Mouse (Mus musculus): ENCODE results near the gene Atp11b. TPM values are rescaled to one million over a fixed set of nuclear protein-coding genes. Genes with fewer than 3 reads are reported as not detected.

Gene Atp11b
- total RNA-seq, 2 experiments from 2014 or later = 21.9 to 32.8 TPM

GRCm38 (mm10) chr3:35779748-35780147 is 25.8 kb downstream of the Atp11b start:
- no peak for DNase-seq

- no peak for DNase-seq
These were observed 48.1 kb downstream of the Atp11b start for GRCm38 (mm10) chr3:35802040-35802439.

- DNase-seq = no peak
These were observed 66.0 kb downstream of the Atp11b start for GRCm38 (mm10) chr3:35819887-35820286.

- DNase-seq = no peak
These were observed 68.1 kb downstream of the Atp11b start for GRCm38 (mm10) chr3:35822036-35822435.

- DNase-seq = no peak
These were observed 95.4 kb downstream of the Atp11b start for GRCm38 (mm10) chr3:35849326-35849725.

- no peak for DNase-seq
These were observed 129.4 kb downstream of the Atp11b start for GRCm38 (mm10) chr3:35883267-35883666.

GRCm38 (mm10) chr3:35889531-35889930 is 135.6 kb downstream of the Atp11b start:
- no peak for DNase-seq

GRCm38 (mm10) chr3:35891123-35891522 is 137.2 kb downstream of the Atp11b start:
- DNase-seq = no peak

GRCm38 (mm10) chr3:35893156-35893555 is 139.2 kb downstream of the Atp11b start:
- DNase-seq = no peak

- no peak for DNase-seq
These were observed 144.0 kb downstream of the Atp11b start for GRCm38 (mm10) chr3:35897900-35898299.

GRCm38 (mm10) chr3:35899109-35899508 is 145.2 kb downstream of the Atp11b start:
- DNase-seq = no peak

- DNase-seq = no peak
These were observed 146.8 kb downstream of the Atp11b start for GRCm38 (mm10) chr3:35900555-35901204.

Other genes with a start within 250 kb of the Atp11b start
- gene Dcun1d1, start 183.3 kb downstream of the Atp11b start, total RNA-seq (2021) = 10 to 100 TPM; 75.4 to 78.0 TPM
- 10 to 100 TPM; 22.3 to 26.1 TPM for gene Mccc1, start 246.6 kb downstream of the Atp11b start, total RNA-seq (2021)

Data from gastrocnemius, postnatal 10 days (tissue).